Mouse (Mus musculus) heart, embryonic 14.5 days (tissue): ENCODE results near the gene Gpr135. TPM values are rescaled to one million over a fixed set of nuclear protein-coding genes. Genes with fewer than 3 reads are reported as not detected.
"Not testable (repeated sequence)": the region's sequence is repeated elsewhere in the genome, so short reads cannot be mapped to it uniquely, and the experiment has no call there.

ENCODE experiments used
- ATAC-seq: fragments of 200-750 bp; cut with Nextera tagmentation; 2 replicates; pipeline ENCODE4 v1.8.0; 2017; ENCODE audit warnings: low read depth, moderate TSS enrichment; ENCODE audit not compliant: insufficient number of reproducible peaks, insufficient read depth, low FRiP score
- H3K27ac ChIP-seq, 2 experiments: fragments of 200-500 bp in 1 of 2; fragments of 300-500 bp in 1 of 2; sonication (generic) in 1 of 2; replicated peaks in 1 of 2; 2 replicates each; pipeline ENCODE4 v1.5.1; 2012 to 2014; ENCODE audit warnings: low read depth in 2 of 2, low read length in 2 of 2, control low read depth in 1 of 2, mild to moderate bottlenecking in 1 of 2, mixed read lengths in 1 of 2; ENCODE audit not compliant: control insufficient read depth in 1 of 2, insufficient read depth in 1 of 2
- H3K27me3 ChIP-seq: fragments of 300-500 bp; sonication (generic); 2 replicates; pipeline ENCODE4 v1.6.1; 2014; ENCODE audit warnings: mild to moderate bottlenecking, low read length, control low read depth; ENCODE audit not compliant: control insufficient read depth, insufficient read depth
- H3K36me3 ChIP-seq: fragments of 300-500 bp; sonication (generic); 2 replicates; pipeline ENCODE4 v1.6.1; 2014; ENCODE audit warnings: mild to moderate bottlenecking, control low read depth, low read length, mixed read lengths; ENCODE audit not compliant: control insufficient read depth, insufficient read depth
- H3K4me1 ChIP-seq, 2 experiments: fragments of 200-500 bp in 1 of 2; fragments of 300-500 bp in 1 of 2; sonication (generic) in 1 of 2; 2 replicates each; pipeline ENCODE4 v1.6.1; 2012 to 2014; ENCODE audit warnings: low read length in 2 of 2, control low read depth in 1 of 2, mixed read lengths in 1 of 2; ENCODE audit not compliant: control insufficient read depth in 2 of 2, insufficient read depth in 2 of 2
- H3K4me2 ChIP-seq: fragments of 300-500 bp; sonication (generic); 2 replicates; pipeline ENCODE4 v1.6.1; 2014; ENCODE audit warnings: mild to moderate bottlenecking, low read length
- H3K4me3 ChIP-seq, 2 experiments: fragments of 200-500 bp in 1 of 2; fragments of 300-500 bp in 1 of 2; sonication (generic) in 1 of 2; 2 replicates each; pipeline ENCODE4 v1.5.1; 2012 to 2014; ENCODE audit warnings: low read length in 2 of 2, mild to moderate bottlenecking in 2 of 2, control low read depth in 1 of 2, low read depth in 1 of 2, moderate library complexity in 1 of 2; ENCODE audit not compliant: control insufficient read depth in 1 of 2, insufficient read depth in 1 of 2
- H3K9ac ChIP-seq: fragments of 300-500 bp; sonication (generic); 2 replicates; pipeline ENCODE4 v1.6.1; 2014; ENCODE audit warnings: mild to moderate bottlenecking, low read length
- H3K9me3 ChIP-seq: fragments of 300-500 bp; sonication (generic); 2 replicates; pipeline ENCODE4 v1.6.1; 2016; ENCODE audit warnings: low read length, control low read depth; ENCODE audit not compliant: control insufficient read depth
- WGBS: fragments of 180-500 bp; shearing (Covaris S2); extraction: QIAGEN DNeasy Blood & Tissue Kit; methylation state at CpG from one replicate; pipeline ENCODE4 v1.1.7; 2014; 5-methylcytosine and 5-hydroxymethylcytosine counted together
- polyA plus RNA-seq: library from polyadenylated mRNA; unstranded; fragments of >200 nt; fragmentation: Nextera tagmentation; extraction: Ambion mirVana; gene quantifications from 2 replicates; pipeline ENCODE4 v1.2.1, GENCODE M21; 2014

Gene Gpr135
- polyA plus RNA-seq, 1 experiment from 2014 or later, result 0.82 TPM

GRCm38 (mm10) chr12:72050821-72051220 lies 20.1 kb downstream of the Gpr135 start:
- Histone ChIP-seq H3K4me3 (no peak overlapping the region), H3K27ac (no peak overlapping the region), H3K4me2 (no peak overlapping the region), H3K9ac (no peak overlapping the region), H3K9me3 (peaks cover 7% of the 10 kb centered on the region), H3K27me3 (no peaks in the 10 kb centered on the region; the same call in 1 of the 2 replicates), H3K4me1 (peaks cover 2% of the 10 kb centered on the region in 2 experiments; a peak in 1 of 4 replicates), H3K36me3 (no peaks in the 10 kb centered on the region)
- ATAC-seq, result no peak
- WGBS, result 81% methylated on average over 4 of the region's 4 CpGs

GRCm38 (mm10) chr12:72050156-72050555 lies 20.8 kb downstream of the Gpr135 start:
- H3K27ac ChIP-seq, H3K27me3 ChIP-seq, H3K4me2 ChIP-seq, H3K36me3 ChIP-seq, H3K4me3 ChIP-seq, H3K4me1 ChIP-seq, H3K9ac ChIP-seq, H3K9me3 ChIP-seq, ATAC-seq: not testable (repeated sequence)
- WGBS, result 89% methylated on average over 5 of the region's 5 CpGs

- Histone ChIP-seq H3K36me3 (no peaks in the 10 kb centered on the region), H3K9ac (no peak overlapping the region), H3K27ac (no peak overlapping the region), H3K4me3 (no peak overlapping the region), H3K9me3 (peaks cover 7% of the 10 kb centered on the region), H3K27me3 (no peaks in the 10 kb centered on the region), H3K4me2 (no peak overlapping the region), H3K4me1 (peaks cover 2% of the 10 kb centered on the region in 2 experiments; a peak in 1 of 4 replicates)
- ATAC-seq, result no peak
- WGBS, result 2% methylated on average over 2 of the region's 2 CpGs
These were observed 23.4 kb downstream of the Gpr135 start for GRCm38 (mm10) chr12:72047513-72047912.

GRCm38 (mm10) chr12:72041238-72041637 lies 29.7 kb downstream of the Gpr135 start:
- peaks cover 4% of the 10 kb centered on the region; the same call in 1 of the 2 replicates for H3K9me3 ChIP-seq
- H3K36me3 ChIP-seq, result no peaks in the 10 kb centered on the region
- no peak overlapping the region for H3K4me2 ChIP-seq
- no peak overlapping the region for H3K4me3 ChIP-seq
- no peaks in the 10 kb centered on the region for H3K27me3 ChIP-seq
- WGBS, result 89% methylated on average over 3 of the region's 3 CpGs
- no peak overlapping the region for H3K9ac ChIP-seq
- H3K27ac ChIP-seq, result no peak overlapping the region
- H3K4me1 ChIP-seq, result peaks cover 10 to 23% of the 10 kb centered on the region in 2 experiments
- no peak for ATAC-seq

- Histone ChIP-seq H3K27ac (peak overlapping the region in 1 of 2 experiments; percentile 0; a peak in 1 of 4 replicates), H3K27me3 (no peaks in the 10 kb centered on the region), H3K4me3 (no peak overlapping the region), H3K4me1 (peaks cover 13 to 28% of the 10 kb centered on the region in 2 experiments), H3K9ac (no peak overlapping the region), H3K9me3 (peaks cover 4% of the 10 kb centered on the region; the same call in 1 of the 2 replicates), H3K36me3 (no peaks in the 10 kb centered on the region), H3K4me2 (no peak overlapping the region)
- WGBS, result 24% methylated on average over 8 of the region's 8 CpGs
- no peak for ATAC-seq
These were observed 31.4 kb downstream of the Gpr135 start for GRCm38 (mm10) chr12:72039501-72039900.

GRCm38 (mm10) chr12:72038866-72039265 lies 32.1 kb downstream of the Gpr135 start:
- no peak overlapping the region for H3K4me3 ChIP-seq
- WGBS, result 14% methylated on average over 2 of the region's 2 CpGs
- 0 out of 4 replicates have a peak overlapping the region, but pooled peaks have one; percentile 0 to 6 for H3K27ac ChIP-seq
- no peak overlapping the region for H3K9ac ChIP-seq
- H3K36me3 ChIP-seq, result no peaks in the 10 kb centered on the region
- no peak for ATAC-seq
- no peak overlapping the region for H3K4me2 ChIP-seq
- no peaks in the 10 kb centered on the region for H3K27me3 ChIP-seq
- peaks cover 4% of the 10 kb centered on the region; the same call in 1 of the 2 replicates for H3K9me3 ChIP-seq
- H3K4me1 ChIP-seq, result peaks cover 13 to 28% of the 10 kb centered on the region in 2 experiments

- 65% methylated on average over 6 of the region's 6 CpGs for WGBS
- peaks cover 13 to 28% of the 10 kb centered on the region in 2 experiments for H3K4me1 ChIP-seq
- H3K4me2 ChIP-seq, result no peak overlapping the region
- no peak overlapping the region for H3K4me3 ChIP-seq
- H3K27ac ChIP-seq, result peak overlapping the region; percentile 34 to 72
- no peak overlapping the region for H3K9ac ChIP-seq
- no peak for ATAC-seq
- no peaks in the 10 kb centered on the region for H3K36me3 ChIP-seq
- H3K27me3 ChIP-seq, result no peaks in the 10 kb centered on the region
- peaks cover 4% of the 10 kb centered on the region; the same call in 1 of the 2 replicates for H3K9me3 ChIP-seq
These were observed 33.9 kb downstream of the Gpr135 start for GRCm38 (mm10) chr12:72037049-72037448.
